Mouse (Mus musculus) testis, adult 2 months (tissue): ENCODE measurements at regions not wholly inside any gene's neighbourhood (a gene's known extent, or its start where the extent isn't known, plus 50 kb on each side); places are given as distances from the start of the nearest gene placed in this dataset.

Source experiments
- H3K27ac ChIP-seq: fragments of 200-500 bp; 2 replicates; pipeline ENCODE4 v1.5.1; 2012; ENCODE audit warnings: low read depth, low read length; ENCODE audit not compliant: control insufficient read depth, insufficient read depth
- H3K27me3 ChIP-seq: fragments of 200-500 bp; 2 replicates; pipeline ENCODE4 v1.6.1; 2012; ENCODE audit warnings: mild to moderate bottlenecking, low read length, moderate library complexity; ENCODE audit not compliant: control insufficient read depth, insufficient read depth
- H3K36me3 ChIP-seq: fragments of 200-500 bp; 2 replicates; pipeline ENCODE4 v1.6.1; 2012; ENCODE audit warnings: mild to moderate bottlenecking, low read length; ENCODE audit not compliant: control insufficient read depth, insufficient read depth
- H3K4me1 ChIP-seq: fragments of 200-500 bp; 2 replicates; pipeline ENCODE4 v1.6.1; 2012; ENCODE audit warnings: low read length; ENCODE audit not compliant: control insufficient read depth, insufficient read depth
- H3K4me3 ChIP-seq: fragments of 200-500 bp; 2 replicates; pipeline ENCODE4 v1.5.1; 2012; ENCODE audit warnings: low read depth, mild to moderate bottlenecking, low read length, moderate library complexity, mixed read lengths; ENCODE audit not compliant: control insufficient read depth
- CTCF ChIP-seq: fragments of 200-500 bp; IDR thresholded peaks from 2 replicates; pipeline ENCODE4 v1.5.1; 2012; ENCODE audit warnings: low read depth, mild to moderate bottlenecking, inconsistent platforms, low read length, moderate library complexity; ENCODE audit not compliant: control insufficient read depth, insufficient read depth, insufficient replicate concordance
- POLR2A ChIP-seq: fragments of 200-500 bp; IDR thresholded peaks from 2 replicates; pipeline ENCODE4 v1.6.1; 2012; ENCODE audit warnings: low read depth, mild to moderate bottlenecking, inconsistent platforms, low read length, moderate library complexity; ENCODE audit not compliant: control insufficient read depth

GRCm38 (mm10) chr14:86470462-86470861, 670.6 kb downstream of the Diaph3 start:
- H3K27ac ChIP-seq = no peak overlapping the region
- TF ChIP-seq CTCF = no peak
- TF ChIP-seq POLR2A = no peak
- H3K4me1 ChIP-seq = no peaks in the 10 kb centered on the region
- no peaks in the 10 kb centered on the region for H3K27me3 ChIP-seq
- H3K4me3 ChIP-seq = no peak overlapping the region
- no peaks in the 10 kb centered on the region for H3K36me3 ChIP-seq

GRCm38 (mm10) chr14:86467886-86468463, 673.1 kb downstream of the Diaph3 start:
- Histone ChIP-seq H3K36me3 (no peaks in the 10 kb centered on the region), H3K27me3 (no peaks in the 10 kb centered on the region), H3K4me1 (no peaks in the 10 kb centered on the region), H3K27ac (no peak overlapping the region), H3K4me3 (no peak overlapping the region)
- no peak for TF ChIP-seq CTCF
- no peak for TF ChIP-seq POLR2A

- no peaks in the 10 kb centered on the region for H3K36me3 ChIP-seq
- no peaks in the 10 kb centered on the region for H3K27me3 ChIP-seq
- H3K4me3 ChIP-seq = no peak overlapping the region
- H3K4me1 ChIP-seq = no peaks in the 10 kb centered on the region
- TF ChIP-seq CTCF (no peak), POLR2A (no peak)
- H3K27ac ChIP-seq = no peak overlapping the region
Observed at GRCm38 (mm10) chr14:86463388-86463787, 677.6 kb downstream of the Diaph3 start.

- Histone ChIP-seq H3K27ac (no peak overlapping the region), H3K4me3 (no peak overlapping the region), H3K27me3 (no peaks in the 10 kb centered on the region), H3K36me3 (no peaks in the 10 kb centered on the region), H3K4me1 (no peaks in the 10 kb centered on the region)
- no peak for TF ChIP-seq POLR2A
- no peak for TF ChIP-seq CTCF
Observed at GRCm38 (mm10) chr14:86453142-86453541, 687.9 kb downstream of the Diaph3 start.

- Histone ChIP-seq H3K4me3 (no peak overlapping the region), H3K36me3 (no peaks in the 10 kb centered on the region), H3K27me3 (no peaks in the 10 kb centered on the region), H3K27ac (no peak overlapping the region), H3K4me1 (no peaks in the 10 kb centered on the region)
- no peak for TF ChIP-seq CTCF
- no peak for TF ChIP-seq POLR2A
Observed at GRCm38 (mm10) chr14:86450616-86451015, 690.4 kb downstream of the Diaph3 start.

GRCm38 (mm10) chr14:86445139-86445538, 695.9 kb downstream of the Diaph3 start:
- no peaks in the 10 kb centered on the region for H3K36me3 ChIP-seq
- H3K27ac ChIP-seq = no peak overlapping the region
- TF ChIP-seq POLR2A (no peak), CTCF (no peak)
- H3K4me3 ChIP-seq = no peak overlapping the region
- no peaks in the 10 kb centered on the region for H3K4me1 ChIP-seq
- no peaks in the 10 kb centered on the region for H3K27me3 ChIP-seq

GRCm38 (mm10) chr14:86443921-86444835, 696.9 kb downstream of the Diaph3 start:
- no peaks in the 10 kb centered on the region for H3K36me3 ChIP-seq
- no peaks in the 10 kb centered on the region for H3K4me1 ChIP-seq
- H3K27ac ChIP-seq = no peak overlapping the region
- no peak overlapping the region for H3K4me3 ChIP-seq
- H3K27me3 ChIP-seq = no peaks in the 10 kb centered on the region
- TF ChIP-seq POLR2A (no peak), CTCF (no peak)
